Mouse (Mus musculus) hindbrain, embryonic 10.5 days (tissue): Measurements from ENCODE around the gene Gm2115. TPM values are rescaled to one million over a fixed set of nuclear protein-coding genes. Genes with fewer than 3 reads are reported as not detected.

Experiments
- DNase-seq: peaks from one replicate; pipeline ENCODE4 v3.0.0-alpha.2; 2017; ENCODE audit warnings: low spot score
- H3K27ac ChIP-seq: fragments of 300-500 bp; sonication (generic); 2 replicates; pipeline ENCODE4 v1.5.1; 2016; ENCODE audit warnings: mild to moderate bottlenecking, moderate library complexity
- H3K27me3 ChIP-seq: fragments of 300-500 bp; sonication (generic); 2 replicates; pipeline ENCODE4 v1.6.1; 2016; ENCODE audit warnings: mild to moderate bottlenecking; ENCODE audit not compliant: poor library complexity, insufficient read depth, severe bottlenecking
- H3K36me3 ChIP-seq: fragments of 300-500 bp; sonication (generic); 2 replicates; pipeline ENCODE4 v1.6.1; 2016; ENCODE audit warnings: mild to moderate bottlenecking, moderate library complexity
- H3K4me1 ChIP-seq: fragments of 300-500 bp; sonication (generic); replicated peaks from 2 replicates; pipeline ENCODE4 v1.6.1; 2016; ENCODE audit warnings: mild to moderate bottlenecking
- H3K4me3 ChIP-seq: fragments of 300-500 bp; sonication (generic); 2 replicates; pipeline ENCODE4 v1.5.1; 2016; ENCODE audit warnings: mild to moderate bottlenecking, moderate library complexity
- H3K9me3 ChIP-seq: fragments of 300-500 bp; sonication (generic); 2 replicates; pipeline ENCODE4 v1.6.1; 2016; ENCODE audit warnings: mild to moderate bottlenecking, moderate library complexity
- WGBS: fragments of 180-500 bp; shearing (Covaris S2); methylation state at CpG from one replicate; pipeline ENCODE4 v1.1.7; 2016; 5-methylcytosine and 5-hydroxymethylcytosine counted together
- polyA plus RNA-seq: library from polyadenylated mRNA; unstranded; fragments of >200 nt; fragmentation: Nextera tagmentation; extraction: Ambion mirVana; gene quantifications from 2 replicates; pipeline ENCODE4 v1.2.1, GENCODE M21; 2016

Gm2115 gene
- polyA plus RNA-seq, 1 experiment from 2014 or later: 0.03 TPM

- DNase-seq: no peak
Observed at GRCm38 (mm10) chr7:84612445-84612844, 83.7 kb downstream of the Gm2115 start.

GRCm38 (mm10) chr7:84618951-84619350, 90.2 kb downstream of the Gm2115 start:
- DNase-seq: no peak
- Histone ChIP-seq H3K4me1 (no peaks in the 10 kb centered on the region), H3K27ac (no peak overlapping the region), H3K27me3 (no peaks in the 10 kb centered on the region), H3K9me3 (no peaks in the 10 kb centered on the region), H3K36me3 (peaks cover 57% of the 10 kb centered on the region), H3K4me3 (no peak overlapping the region)
- WGBS: 98% methylated on average over 2 of the region's 2 CpGs

More at GRCm38 (mm10) chr7:84612445-84612844, 83.7 kb downstream of the Gm2115 start:
- peaks cover 25% of the 10 kb centered on the region for H3K36me3 ChIP-seq
- no peak overlapping the region for H3K27ac ChIP-seq
- H3K4me3 ChIP-seq: no peak overlapping the region
- H3K4me1 ChIP-seq: no peaks in the 10 kb centered on the region
- no peaks in the 10 kb centered on the region for H3K27me3 ChIP-seq
- no peaks in the 10 kb centered on the region for H3K9me3 ChIP-seq
- 94% methylated on average over 4 of the region's 4 CpGs for WGBS

GRCm38 (mm10) chr7:84620956-84621355, 92.2 kb downstream of the Gm2115 start:
- Histone ChIP-seq H3K27ac (no peak overlapping the region), H3K27me3 (no peaks in the 10 kb centered on the region), H3K4me1 (no peaks in the 10 kb centered on the region), H3K9me3 (peaks cover 5% of the 10 kb centered on the region; the same call in 1 of the 2 replicates), H3K36me3 (peaks cover 66% of the 10 kb centered on the region), H3K4me3 (no peak overlapping the region)
- WGBS: 91% methylated on average over 3 of the region's 3 CpGs
- DNase-seq: no peak

- 93% methylated on average over 4 of the region's 4 CpGs for WGBS
- no peak overlapping the region for H3K4me3 ChIP-seq
- peaks cover 57% of the 10 kb centered on the region for H3K36me3 ChIP-seq
- H3K27ac ChIP-seq: no peak overlapping the region
- H3K9me3 ChIP-seq: peaks cover 7% of the 10 kb centered on the region; the same call in 1 of the 2 replicates
- DNase-seq: no peak
- H3K27me3 ChIP-seq: no peaks in the 10 kb centered on the region
- H3K4me1 ChIP-seq: no peaks in the 10 kb centered on the region
Observed at GRCm38 (mm10) chr7:84623718-84624117, 95.0 kb downstream of the Gm2115 start.

GRCm38 (mm10) chr7:84631878-84632277, 103.1 kb downstream of the Gm2115 start:
- H3K4me3 ChIP-seq: no peak overlapping the region
- H3K27ac ChIP-seq: no peak overlapping the region
- H3K4me1 ChIP-seq: no peaks in the 10 kb centered on the region
- 0 out of 2 replicates have a peak, but pooled peaks cover 2% of the 10 kb centered on the region for H3K9me3 ChIP-seq
- H3K27me3 ChIP-seq: no peaks in the 10 kb centered on the region
- 97% methylated on average over 3 of the region's 3 CpGs for WGBS
- H3K36me3 ChIP-seq: peaks cover 55% of the 10 kb centered on the region
- DNase-seq: no peak

Other genes with a start within 250 kb of the Gm2115 start
- 22.6 and 30.1 TPM in 2 replicates for gene Arnt2, start 118.8 kb upstream of the Gm2115 start, polyA plus RNA-seq
- 3.7 and 4.4 TPM in 2 replicates for gene Fah, start 77.8 kb downstream of the Gm2115 start, polyA plus RNA-seq
- gene Zfand6, start 161.0 kb downstream of the Gm2115 start, polyA plus RNA-seq: 162 and 174 TPM in 2 replicates